Mouse (Mus musculus): Measurements from ENCODE around the gene Opalin. TPM values are rescaled to one million over a fixed set of nuclear protein-coding genes. Genes with fewer than 3 reads are reported as not detected.
A peak's percentile ranks its signal among the peaks of the same experiment; 100 is the strongest.

Gene Opalin
- total RNA-seq, 2 experiments from 2014 or later, result not detected

DNA sequence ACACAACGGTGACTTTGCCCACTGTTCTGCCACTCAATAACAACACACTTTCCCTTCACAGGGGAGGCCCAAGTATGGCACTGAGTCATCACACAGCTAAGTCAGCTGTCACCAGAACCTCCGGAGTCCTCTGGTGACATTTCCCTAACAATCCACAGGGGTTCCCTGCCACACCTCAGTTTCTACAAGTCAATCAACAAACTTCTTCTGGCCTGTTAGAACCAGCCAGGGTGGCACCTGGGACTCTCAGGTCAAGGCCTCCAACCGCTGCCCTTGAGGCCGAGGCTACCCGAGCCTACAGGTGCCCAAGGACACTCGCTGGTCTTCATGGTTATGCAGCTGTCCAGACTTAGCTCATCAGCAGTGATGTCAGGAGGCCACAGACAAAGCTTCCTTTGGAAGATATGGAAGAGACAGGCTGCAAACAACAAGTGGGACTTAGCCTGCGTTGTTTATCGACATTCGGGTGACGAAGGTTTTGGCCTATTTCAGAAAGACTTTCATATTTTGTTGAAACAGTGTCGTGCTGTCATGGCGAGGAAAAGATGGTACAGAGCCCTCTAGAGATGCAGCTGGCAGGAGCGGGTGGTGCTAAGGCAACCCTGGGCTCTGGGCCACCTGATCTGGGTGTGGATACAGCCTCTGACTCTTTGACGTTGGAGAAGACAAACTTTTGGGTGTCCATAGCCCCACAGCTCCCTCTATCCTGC is 3.0 kb downstream of the Opalin start:
- no peak for DNase-seq

DNA sequence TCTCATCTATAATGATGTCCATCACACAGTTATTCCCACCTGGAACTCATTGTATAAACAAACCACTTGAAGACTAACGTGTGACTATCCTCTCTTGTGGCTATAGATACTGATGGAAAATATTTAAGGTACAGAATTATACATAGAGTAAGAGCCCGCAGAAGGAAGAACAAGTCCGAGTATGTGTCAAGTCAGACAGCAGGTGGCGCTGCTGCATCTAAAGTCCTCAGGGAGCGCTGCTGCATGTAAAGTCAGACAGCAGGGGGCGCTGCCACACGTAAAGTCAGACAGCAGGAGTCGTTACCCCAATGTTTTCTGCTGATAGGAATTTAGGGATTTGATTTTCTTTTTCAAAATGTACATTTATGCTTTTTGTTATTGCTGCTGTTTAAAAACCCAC is 5.4 kb downstream of the Opalin start:
- DNase-seq, result peak; percentile 91

DNA sequence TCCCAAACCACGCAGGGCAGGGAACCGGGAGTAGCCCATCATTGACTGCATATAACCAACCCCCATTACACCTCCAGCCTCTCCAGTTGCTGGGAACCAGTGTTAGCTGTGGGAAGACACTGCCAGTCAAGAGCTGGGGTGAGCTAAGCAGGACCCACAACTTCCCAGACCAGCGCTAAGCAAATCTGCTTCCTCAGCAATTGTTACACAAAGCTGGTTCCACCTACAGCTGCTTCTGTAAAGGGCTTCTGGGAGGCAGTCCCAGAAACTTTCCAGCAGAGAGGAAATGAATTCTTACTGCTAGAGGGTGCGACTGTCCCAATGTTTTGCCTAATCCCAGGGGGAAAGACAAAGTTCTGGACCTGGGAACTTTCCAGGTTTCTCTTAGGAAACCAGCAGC is 22.2 kb downstream of the Opalin start:
- DNase-seq, result no peak

DNA sequence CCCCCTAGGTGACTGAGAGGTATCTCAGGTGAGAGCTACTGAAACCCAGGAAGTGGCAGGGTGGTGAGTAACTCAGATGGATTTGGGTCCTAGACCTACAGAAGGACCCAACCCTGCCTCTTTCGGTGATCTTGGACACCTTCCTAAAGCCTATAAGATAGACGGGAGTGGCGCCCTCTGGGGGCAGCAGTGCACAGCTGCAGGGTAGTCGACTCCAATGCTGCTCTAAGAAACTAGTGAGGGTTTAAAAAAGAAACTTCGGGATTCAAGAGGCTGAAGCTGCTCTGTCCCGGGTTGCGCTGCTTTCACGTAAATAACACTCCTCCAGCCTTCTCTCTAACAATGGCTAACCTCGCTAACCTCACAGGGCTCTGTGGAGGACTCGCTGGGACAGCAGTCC is 23.4 kb downstream of the Opalin start:
- DNase-seq, result peak; percentile 45

DNA sequence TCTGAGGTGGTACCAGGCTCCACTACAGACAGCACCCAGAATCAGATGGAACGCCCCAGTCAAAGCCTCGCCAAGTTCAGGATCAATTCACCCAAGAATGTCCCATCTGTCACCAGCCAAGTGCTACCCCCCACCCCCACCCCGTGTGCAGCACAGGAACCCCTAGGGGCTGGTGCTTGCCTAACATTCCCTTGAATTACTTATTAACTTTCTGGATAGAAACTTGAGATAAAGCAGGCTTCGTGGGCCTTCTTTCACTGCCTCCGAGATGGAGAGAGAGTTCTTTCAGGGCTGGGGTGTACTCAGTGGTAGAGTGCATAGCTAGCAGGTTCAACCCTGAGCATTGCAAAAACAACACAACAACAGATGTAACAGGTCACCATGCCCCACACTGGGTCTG is 24.7 kb downstream of the Opalin start:
- DNase-seq, result no peak

DNA sequence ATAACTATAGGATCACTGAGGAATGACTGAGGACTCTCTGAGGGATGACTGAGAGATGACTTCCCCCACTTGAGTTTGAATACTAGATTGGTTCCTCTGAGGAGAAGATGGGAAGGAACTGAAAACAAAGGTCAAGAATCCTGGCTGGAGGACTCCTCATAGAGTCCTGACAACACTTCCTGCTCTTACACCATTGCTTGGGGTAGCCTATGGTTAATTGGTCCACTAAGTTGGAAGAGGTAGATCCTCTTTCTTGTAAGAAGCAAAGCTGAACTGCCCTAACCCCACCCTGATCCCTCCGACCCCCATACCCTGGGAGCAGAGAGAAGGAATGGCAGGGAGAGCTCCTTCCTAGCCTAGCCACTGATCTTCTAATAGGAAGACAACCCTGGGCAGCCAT is 25.2 kb downstream of the Opalin start:
- no peak for DNase-seq

GRCm38 (mm10) chr19:41048187-41048559 is 28.7 kb downstream of the Opalin start:
- DNase-seq, result no peak

DNA sequence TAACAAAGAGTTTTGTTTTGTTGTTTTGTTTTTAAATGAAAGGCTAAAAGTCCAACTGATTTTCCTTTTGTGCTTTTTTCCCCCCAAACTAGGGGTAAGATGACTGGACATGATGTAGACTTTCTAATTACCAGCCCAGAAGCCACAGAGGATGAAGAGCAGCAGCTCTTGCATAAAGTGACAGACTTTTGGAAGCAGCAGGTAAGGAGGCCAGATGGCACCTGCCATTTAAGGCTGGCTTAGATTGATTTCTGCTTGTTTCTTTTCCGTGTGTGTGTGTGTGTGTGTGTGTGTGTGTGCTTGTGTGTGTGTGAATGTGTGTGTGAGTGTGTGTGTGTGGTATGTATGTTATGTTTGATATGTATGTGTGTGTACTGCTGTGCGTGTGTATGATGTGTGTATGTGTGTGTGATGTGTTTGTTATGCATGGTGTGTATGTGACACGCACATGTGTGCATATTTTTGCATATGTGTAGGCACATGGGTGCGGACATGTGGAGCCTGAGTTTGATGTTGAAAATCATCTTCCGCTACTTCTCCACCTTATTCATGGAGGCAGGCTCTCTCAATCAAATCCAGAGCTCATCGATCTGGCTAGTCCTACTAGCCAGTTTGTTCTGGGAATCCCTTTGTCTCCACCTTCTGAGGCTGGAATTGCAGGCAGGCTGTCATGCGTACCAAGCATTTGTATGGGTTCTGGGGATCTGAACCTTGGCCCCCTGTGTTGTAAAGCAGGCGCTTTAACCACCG is 29.3 kb downstream of the Opalin start:
- DNase-seq, result no peak

GRCm38 (mm10) chr19:41045091-41045770 is 31.7 kb downstream of the Opalin start:
- no peak for DNase-seq

DNA sequence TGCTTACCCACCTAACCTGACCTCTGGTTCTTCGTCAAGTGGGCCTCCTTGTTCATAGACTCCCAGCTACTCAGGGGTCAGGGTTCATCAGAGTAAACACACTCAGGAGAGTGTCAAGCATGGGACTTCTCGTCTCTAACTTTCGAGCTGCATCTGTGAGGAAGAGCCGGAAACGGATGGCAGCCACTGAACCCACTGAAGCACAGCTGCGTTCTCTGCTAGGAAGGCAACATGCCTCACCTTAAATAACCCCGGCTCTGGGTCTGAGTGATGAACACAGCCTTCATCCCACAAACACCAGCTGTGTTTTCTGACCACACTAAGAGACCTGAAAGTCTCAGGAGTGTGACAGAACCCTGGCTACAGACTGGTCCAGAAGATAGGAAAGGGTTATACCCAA is 37.8 kb downstream of the Opalin start:
- no peak for DNase-seq

DNA sequence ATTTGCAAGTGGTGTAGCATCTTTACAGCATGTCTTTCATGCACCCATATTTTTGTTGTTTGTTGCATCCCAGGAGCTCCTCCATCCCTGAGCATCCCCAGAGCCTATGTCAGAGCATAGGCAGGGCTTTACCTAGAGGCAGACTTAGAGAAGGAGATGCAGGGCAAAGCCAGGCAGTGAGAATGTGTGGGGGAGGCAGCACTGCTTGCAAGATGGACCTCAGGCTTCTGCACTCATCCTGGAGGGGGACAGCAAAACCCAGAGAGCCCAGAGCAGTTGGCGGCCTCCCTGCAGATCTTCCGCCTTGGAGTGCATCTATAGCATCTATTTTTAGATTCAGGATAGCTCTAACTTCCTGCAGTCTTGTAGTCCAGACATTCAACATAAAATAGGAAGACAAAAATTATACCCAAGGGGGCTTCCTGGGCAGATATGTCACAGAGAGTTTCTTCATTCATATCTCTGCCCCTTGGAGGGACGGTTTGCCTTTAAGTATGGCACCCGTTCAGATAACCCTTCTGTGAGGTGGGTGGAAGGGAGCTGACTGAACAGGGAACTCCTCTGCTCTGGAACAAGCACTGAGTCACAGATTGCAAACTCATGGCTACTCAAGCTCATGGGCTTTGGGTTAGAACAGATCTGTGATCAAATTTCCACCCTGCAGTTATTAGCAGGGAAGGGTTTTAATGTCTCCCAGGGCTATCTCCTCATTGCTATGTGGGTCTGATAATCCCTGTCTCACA is 40.9 kb downstream of the Opalin start:
- DNase-seq, result no peak

GRCm38 (mm10) chr19:41031869-41032268 is 45.0 kb downstream of the Opalin start:
- no peak for DNase-seq

- DNase-seq, result peak; percentile 7
Observed at GRCm38 (mm10) chr19:41031009-41031408, 45.9 kb downstream of the Opalin start.

DNA sequence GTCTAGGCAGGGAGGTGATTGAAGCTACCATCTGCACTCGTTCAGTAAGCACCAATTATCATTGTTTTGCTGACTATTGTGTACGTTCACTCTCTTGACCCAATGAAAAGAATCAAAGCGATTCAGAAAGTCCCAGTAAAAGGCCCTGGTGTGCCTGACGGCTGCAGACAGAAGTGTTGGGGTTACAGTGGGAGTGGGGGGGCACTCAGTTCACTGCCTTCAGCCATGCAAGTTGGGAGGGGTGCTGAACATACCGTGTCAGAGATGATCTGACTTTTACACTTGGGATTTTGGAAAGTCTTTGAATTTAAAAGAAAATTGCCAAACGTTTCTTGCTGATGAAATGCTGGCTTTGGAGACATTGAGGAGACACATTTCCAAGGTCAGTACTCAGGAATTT is 46.8 kb downstream of the Opalin start:
- DNase-seq, result no peak

DNA sequence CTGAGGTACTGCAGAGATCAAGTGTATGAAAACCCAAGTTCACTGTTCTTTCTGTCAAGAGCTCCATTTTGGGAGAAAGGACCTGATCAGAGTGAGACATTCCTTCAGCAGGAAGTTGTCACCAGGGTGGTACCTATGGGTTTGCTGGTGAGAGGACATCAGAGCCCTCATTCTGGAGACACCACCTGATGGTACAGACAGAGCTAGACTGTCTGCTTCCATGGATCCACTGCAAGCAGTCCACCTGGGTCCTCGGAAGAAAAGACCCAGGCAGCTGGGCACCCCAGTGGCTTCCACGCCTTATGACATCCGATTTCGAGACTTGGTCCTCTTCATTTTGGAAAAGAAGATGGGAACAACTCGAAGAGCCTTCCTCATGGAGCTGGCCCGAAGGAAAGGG is 47.7 kb downstream of the Opalin start, which contains the start of gene Dntt:
Gene Dntt (plus strand): TSS at position 57 of the 400 bp plus-strand sequence.
- DNase-seq, result no peak

GRCm38 (mm10) chr19:41027601-41028000 is 49.3 kb downstream of the Opalin start:
- no peak for DNase-seq

DNA sequence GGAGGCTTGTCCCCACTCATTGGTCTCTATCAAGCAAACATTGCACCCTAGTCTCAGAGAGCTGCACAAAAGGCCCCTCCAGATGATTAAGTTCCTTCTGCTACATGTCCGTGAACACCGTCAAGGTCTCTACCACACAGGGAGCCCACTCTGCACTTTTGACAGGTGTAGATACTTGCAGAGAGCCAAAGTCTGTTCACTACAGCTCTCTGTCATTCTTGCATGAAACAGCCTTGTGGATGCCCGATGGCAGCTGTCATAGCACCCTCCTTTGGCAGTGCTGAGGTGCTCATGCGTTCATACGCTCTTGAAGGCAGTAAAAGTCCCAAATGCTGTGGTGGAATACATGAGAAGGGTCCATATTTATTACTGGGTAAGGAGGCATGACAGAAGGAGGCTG is 49.9 kb downstream of the Opalin start:
- DNase-seq, result no peak

DNA sequence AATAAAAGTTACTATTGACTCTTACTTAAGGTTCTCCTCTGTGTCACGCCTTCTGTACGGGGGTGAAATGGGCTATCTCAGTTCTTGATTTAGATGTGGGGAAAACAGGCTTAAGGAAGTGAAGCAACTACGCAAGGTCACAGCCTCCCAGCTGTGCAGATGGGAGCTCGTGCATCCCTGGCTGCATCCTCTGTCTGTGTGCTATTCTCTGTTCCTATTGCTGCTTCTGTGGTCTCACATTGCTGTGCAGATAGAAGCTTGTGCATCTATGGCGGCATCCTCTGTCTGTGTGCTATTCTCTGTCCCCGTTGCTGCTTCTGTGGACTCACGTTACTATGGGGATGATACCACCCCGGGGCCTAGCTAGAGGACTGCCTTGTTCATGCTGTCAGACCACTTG is 50.4 kb downstream of the Opalin start:
- DNase-seq, result no peak

GRCm38 (mm10) chr19:41022244-41022643 is 54.7 kb downstream of the Opalin start:
- no peak for DNase-seq

DNA sequence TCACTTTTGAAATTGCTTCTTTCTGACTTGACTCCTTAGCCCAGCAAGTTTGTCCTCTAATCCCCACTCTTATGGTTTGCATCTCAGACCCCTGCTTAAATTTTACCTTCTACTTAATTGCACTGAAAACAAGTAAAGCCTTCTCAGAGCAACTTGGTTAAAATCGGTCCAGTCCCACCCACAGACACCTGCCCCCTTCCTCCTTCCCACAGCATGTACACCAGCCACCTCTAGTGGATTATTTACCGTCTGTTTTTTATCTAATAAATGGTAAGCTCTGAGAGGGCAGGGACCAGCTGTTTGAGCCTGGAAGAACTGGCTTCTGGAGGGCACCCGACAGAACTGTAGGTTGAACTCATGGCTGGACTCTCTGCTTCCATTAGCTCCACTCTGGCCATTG is 56.4 kb downstream of the Opalin start:
- no peak for DNase-seq

DNA sequence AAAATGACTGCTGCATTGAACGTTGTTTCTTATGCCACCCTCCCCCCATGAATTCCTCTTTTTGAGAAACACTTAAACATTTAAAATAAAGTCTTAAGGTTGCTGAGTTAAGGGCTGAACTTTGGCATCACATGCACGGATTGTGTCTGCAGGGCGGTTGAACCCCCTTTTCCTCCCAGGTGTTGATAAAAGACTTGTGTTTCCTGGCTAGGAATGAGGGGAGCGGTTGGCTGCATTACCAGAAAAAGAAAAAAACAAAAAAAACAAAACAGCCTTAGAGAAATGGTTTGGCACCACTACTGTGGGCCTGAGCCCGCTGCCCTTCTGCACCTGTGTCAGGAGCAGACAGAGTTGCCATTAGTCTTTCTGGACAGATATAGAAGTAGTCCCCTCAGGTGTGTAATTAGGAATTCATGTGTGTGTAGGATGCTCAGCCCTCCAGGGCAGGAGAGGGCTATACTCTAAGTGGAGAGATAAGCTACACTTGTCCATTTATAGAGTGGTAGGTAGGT is 57.7 kb downstream of the Opalin start:
- no peak for DNase-seq

- DNase-seq, result peak; percentile 54
Observed at GRCm38 (mm10) chr19:41015951-41016716, 60.8 kb downstream of the Opalin start.

All from adrenal gland, postnatal 10 days (tissue).